Mouse (Mus musculus) small intestine, adult 2 months (tissue): ENCODE results near the gene Podxl2.

Experiments
- CTCF ChIP-seq: fragments of 200-500 bp; IDR thresholded peaks from 2 replicates; pipeline ENCODE4 v1.5.1; 2012; ENCODE audit warnings: low read depth, mild to moderate bottlenecking, control low read depth, inconsistent platforms, low read length, moderate library complexity, mixed read lengths; ENCODE audit not compliant: insufficient replicate concordance, insufficient read length; ENCODE audit errors: extremely low read depth
- POLR2A ChIP-seq: fragments of 200-500 bp; IDR thresholded peaks from 2 replicates; pipeline ENCODE4 v1.6.1; 2012; ENCODE audit warnings: low read depth, mild to moderate bottlenecking, control low read depth, inconsistent platforms, low read length, moderate library complexity

DNA sequence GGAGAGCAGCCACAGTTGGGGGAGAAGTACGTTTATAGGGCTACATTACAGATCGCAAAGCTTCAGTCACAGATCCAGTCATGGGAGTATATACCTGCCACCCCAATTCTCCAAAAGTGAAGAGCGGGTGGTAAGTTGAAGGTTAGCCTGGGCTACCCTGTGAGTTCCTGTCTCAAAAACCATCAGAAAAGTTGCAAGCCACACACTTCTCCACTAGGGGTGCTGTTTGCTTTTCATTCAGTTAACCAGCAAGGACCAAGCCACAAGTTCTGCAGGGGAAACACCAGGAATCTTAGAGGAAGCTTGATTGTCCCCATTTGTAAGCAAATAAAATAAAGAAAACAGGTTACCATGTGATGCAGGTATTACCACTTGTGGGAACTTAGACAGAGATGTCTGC is 62.0 kb downstream of the Podxl2 start:
- TF ChIP-seq CTCF (no peak), POLR2A (no peak)
